Mouse (Mus musculus): ENCODE measurements around the gene Selenom. TPM values are rescaled to one million over a fixed set of nuclear protein-coding genes. Genes with fewer than 3 reads are reported as not detected.

Gene Selenom
- polyA plus RNA-seq, 1 experiment from 2014 or later, result 215 TPM

DNA sequence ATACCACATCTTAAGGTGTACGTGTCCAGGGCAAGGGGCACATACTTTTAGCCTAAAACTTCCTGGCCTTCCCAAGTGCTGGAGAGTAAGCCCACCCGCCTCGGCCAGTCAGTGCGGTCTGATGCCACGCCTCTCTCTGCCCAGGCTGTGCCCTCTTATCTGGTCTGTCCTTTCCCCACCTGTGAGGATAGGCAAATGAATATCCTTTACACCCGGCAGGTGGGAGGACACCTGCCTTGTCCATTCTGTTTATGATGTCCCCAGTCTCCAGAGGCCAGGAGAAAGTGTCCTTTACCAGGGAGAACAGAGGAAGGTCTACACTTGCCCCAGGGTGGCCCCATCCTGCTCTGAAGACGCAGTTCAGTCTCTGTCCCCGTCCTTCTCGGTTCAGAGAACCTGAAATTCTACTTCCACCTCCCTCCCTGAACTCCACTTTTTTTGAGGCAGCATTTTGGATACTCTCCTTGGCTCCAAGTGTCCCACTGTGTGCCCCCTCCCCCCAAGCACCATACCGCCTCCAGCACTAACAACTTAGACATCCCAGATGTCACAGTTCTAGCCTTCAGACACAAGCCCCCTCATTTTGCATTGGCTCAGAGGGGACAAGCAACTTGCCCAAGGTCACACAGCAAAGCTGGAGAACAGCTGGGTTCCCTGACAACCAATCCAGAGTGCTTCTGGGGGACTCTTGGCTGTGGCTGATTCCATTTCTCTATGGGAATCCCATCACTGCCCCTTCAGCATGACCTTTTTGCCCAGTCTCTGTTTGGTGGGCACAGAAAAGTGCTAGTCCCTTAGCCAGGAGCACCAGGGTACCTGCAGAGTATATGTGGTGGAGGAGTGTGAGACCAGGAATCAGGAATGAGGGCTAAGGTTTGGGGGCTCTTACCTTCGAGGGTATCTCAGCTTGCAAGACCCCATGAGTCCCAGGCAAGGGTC, 10.5 kb upstream of the Selenom start:
- no peaks in the 10 kb centered on the region for H3K4me1 ChIP-seq (ENCODE audit: control insufficient read depth, insufficient read depth, low read length)
- ATAC-seq (ENCODE audit: low read depth) (0 out of 2 replicates have a peak, but pooled peaks have one; percentile 19), DNase-seq (ENCODE audit: low spot score) (no peak)
- WGBS, result 55% methylated on average over 11 of the region's 11 CpGs
- H3K4me2 ChIP-seq (ENCODE audit: low read depth, low read length), result no peak overlapping the region
- H3K36me3 ChIP-seq (ENCODE audit: control insufficient read depth, insufficient read depth, low read length), result no peaks in the 10 kb centered on the region
- no peaks in the 10 kb centered on the region for H3K9me3 ChIP-seq (ENCODE audit: control insufficient read depth, low read length)
- no peaks in the 10 kb centered on the region for H3K27me3 ChIP-seq (replicated peaks; ENCODE audit: control insufficient read depth, insufficient read depth, low read length)
- 0 out of 2 replicates have a peak overlapping the region, but pooled peaks have one; percentile 11 for H3K9ac ChIP-seq (ENCODE audit: low read depth, low read length)
- H3K4me3 ChIP-seq (ENCODE audit: low read depth, low read length), result no peak overlapping the region
- no peak overlapping the region for H3K27ac ChIP-seq (replicated peaks; ENCODE audit: low read depth, low read length)

DNA sequence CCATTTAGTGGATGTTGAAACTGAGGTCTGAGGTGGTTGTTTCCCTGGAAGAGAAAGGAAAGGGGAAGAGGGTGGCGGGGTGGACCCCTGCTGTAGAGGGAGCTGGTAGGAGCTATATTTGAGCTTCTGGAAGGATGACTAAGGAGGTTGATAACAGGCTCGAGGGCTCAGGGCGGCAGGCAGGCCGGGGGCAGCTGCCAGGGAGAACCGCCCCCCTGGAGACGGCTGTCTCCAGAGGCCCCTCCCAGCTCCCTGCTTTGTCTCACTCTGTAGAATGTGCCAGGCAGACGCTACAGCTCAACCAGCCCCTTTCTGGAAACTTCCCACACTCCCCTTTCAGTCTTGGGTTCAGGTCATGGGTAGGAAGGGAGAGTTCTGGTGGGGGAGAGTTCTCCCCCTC, 6.3 kb upstream of the Selenom start:
- no peak overlapping the region for H3K27ac ChIP-seq (replicated peaks; ENCODE audit: low read depth, low read length)
- H3K4me2 ChIP-seq (ENCODE audit: low read depth, low read length), result no peak overlapping the region
- DNase-seq (ENCODE audit: low spot score), result no peak
- no peaks in the 10 kb centered on the region for H3K27me3 ChIP-seq (replicated peaks; ENCODE audit: control insufficient read depth, insufficient read depth, low read length)
- H3K9me3 ChIP-seq (ENCODE audit: control insufficient read depth, low read length), result no peaks in the 10 kb centered on the region
- no peak overlapping the region for H3K9ac ChIP-seq (ENCODE audit: low read depth, low read length)
- no peak overlapping the region for H3K4me3 ChIP-seq (ENCODE audit: low read depth, low read length)
- no peaks in the 10 kb centered on the region for H3K36me3 ChIP-seq (ENCODE audit: control insufficient read depth, insufficient read depth, low read length)
- H3K4me1 ChIP-seq (ENCODE audit: control insufficient read depth, insufficient read depth, low read length), result no peaks in the 10 kb centered on the region
- 49% methylated on average over 7 of the region's 7 CpGs for WGBS
- no peak; the same call in 1 of the 2 replicates for ATAC-seq (ENCODE audit: low read depth)

DNA sequence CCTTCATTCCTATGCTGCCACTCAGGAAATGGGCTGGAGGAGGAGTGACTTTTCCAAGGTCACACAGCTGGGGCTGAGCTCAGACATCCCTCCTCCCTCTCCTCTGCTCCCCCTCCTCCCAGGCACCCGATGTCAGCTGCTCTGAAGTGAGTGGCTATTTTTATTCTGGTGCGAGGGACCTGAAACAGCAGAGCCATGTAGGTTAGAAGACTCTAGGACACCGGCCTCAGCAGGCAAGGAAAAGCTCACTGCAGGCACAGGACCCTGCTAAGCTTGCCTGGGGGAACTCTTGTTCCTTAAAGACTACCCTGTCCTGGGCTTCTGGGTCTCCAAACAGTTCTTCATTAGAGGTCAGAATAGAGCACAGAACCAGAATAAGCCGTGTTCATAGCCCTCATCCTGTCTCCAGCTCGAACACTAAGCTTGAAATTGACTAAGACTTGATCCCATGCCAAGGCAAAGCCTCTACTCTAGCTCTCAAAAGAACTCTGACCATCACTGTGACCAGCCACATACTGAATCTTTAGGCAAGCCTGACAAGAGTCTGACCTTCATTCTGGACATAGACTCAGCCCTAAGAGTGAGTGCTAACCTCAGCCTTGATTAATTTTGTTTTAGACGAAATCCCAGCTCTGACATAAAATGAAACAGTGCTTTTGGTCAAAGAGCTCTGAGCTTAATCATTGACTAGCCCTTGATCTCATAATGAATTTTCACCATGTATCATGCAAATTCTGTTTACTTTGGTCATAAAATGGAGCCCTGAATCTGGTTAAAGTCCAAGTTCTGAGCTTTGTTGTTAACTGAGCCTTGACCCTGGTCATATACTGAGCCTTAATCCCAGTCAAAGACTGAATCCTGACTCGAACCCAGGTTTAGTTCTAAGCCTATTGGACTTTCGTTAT, 5.1 kb upstream of the Selenom start:
- WGBS, result 57% methylated on average over 8 of the region's 8 CpGs

DNA sequence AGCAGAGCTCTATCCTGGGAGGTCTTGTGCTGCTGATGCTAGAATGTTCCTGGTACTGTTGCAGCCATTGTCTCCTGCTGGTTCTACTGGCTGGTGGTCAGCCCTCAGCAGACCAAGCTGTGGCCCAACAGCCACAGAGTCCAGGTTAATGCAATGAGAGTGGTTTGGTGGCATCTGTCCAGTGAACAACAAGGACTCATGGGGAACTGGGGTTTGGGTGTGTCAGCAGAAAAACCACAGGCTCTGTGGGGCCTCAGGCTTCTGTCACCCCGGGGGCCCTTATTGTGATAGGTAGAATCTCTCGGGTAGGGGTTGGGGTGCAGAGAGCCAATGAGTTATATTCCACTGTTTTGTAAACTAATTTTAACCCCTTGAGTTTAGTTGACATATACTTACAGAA, 4.2 kb upstream of the Selenom start:
- 72% methylated on average over 2 of the region's 2 CpGs for WGBS
- ATAC-seq (ENCODE audit: low read depth) (no peak), DNase-seq (ENCODE audit: low spot score) (no peak)
- H3K9ac ChIP-seq (ENCODE audit: low read depth, low read length), result no peak overlapping the region
- H3K27ac ChIP-seq (replicated peaks; ENCODE audit: low read depth, low read length), result no peak overlapping the region
- no peaks in the 10 kb centered on the region for H3K4me1 ChIP-seq (ENCODE audit: control insufficient read depth, insufficient read depth, low read length)
- no peaks in the 10 kb centered on the region for H3K9me3 ChIP-seq (ENCODE audit: control insufficient read depth, low read length)
- H3K27me3 ChIP-seq (replicated peaks; ENCODE audit: control insufficient read depth, insufficient read depth, low read length), result no peaks in the 10 kb centered on the region
- H3K4me3 ChIP-seq (ENCODE audit: low read depth, low read length), result no peak overlapping the region
- no peaks in the 10 kb centered on the region for H3K36me3 ChIP-seq (ENCODE audit: control insufficient read depth, insufficient read depth, low read length)
- no peak overlapping the region for H3K4me2 ChIP-seq (ENCODE audit: low read depth, low read length)

More for the DNA sequence above, 5.1 kb upstream of the Selenom start:
- no peak overlapping the region for H3K4me2 ChIP-seq (ENCODE audit: low read depth, low read length)
- H3K27ac ChIP-seq (replicated peaks; ENCODE audit: low read depth, low read length), result no peak overlapping the region
- DNase-seq (ENCODE audit: low spot score) (no peak), ATAC-seq (ENCODE audit: low read depth) (no peak)
- H3K9ac ChIP-seq (ENCODE audit: low read depth, low read length), result no peak overlapping the region
- no peak overlapping the region for H3K4me3 ChIP-seq (ENCODE audit: low read depth, low read length)
- H3K27me3 ChIP-seq (replicated peaks; ENCODE audit: control insufficient read depth, insufficient read depth, low read length), result no peaks in the 10 kb centered on the region
- no peaks in the 10 kb centered on the region for H3K9me3 ChIP-seq (ENCODE audit: control insufficient read depth, low read length)
- no peaks in the 10 kb centered on the region for H3K36me3 ChIP-seq (ENCODE audit: control insufficient read depth, insufficient read depth, low read length)
- no peaks in the 10 kb centered on the region for H3K4me1 ChIP-seq (ENCODE audit: control insufficient read depth, insufficient read depth, low read length)

DNA sequence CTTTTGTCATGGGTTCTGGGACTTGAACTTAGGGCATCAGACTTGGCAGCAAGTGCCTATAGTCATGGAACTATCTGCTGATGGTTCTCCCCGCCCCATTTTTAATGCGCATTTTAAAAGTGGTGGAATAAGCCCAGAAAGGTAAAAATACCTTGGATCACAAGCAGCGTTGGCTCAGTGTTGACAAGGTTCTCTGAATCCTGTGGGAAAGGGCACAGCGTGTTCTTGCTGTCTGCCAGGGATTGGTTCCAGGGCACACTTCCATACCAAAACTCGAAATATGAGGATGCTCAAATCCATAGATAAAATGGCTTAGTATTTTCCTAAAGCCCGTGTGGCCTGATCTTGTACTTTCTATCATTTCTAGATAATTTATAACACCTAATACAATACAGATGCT, 1.2 kb upstream of the Selenom start:
- no peak for DNase-seq (ENCODE audit: low spot score)
- H3K4me1 ChIP-seq (ENCODE audit: control insufficient read depth, insufficient read depth, low read length), result peaks cover 17% of the 10 kb centered on the region
- ATAC-seq (ENCODE audit: low read depth), result no peak
- no peak overlapping the region for H3K27ac ChIP-seq (replicated peaks; ENCODE audit: low read depth, low read length)
- H3K4me2 ChIP-seq (ENCODE audit: low read depth, low read length), result no peak overlapping the region
- H3K27me3 ChIP-seq (replicated peaks; ENCODE audit: control insufficient read depth, insufficient read depth, low read length), result peaks cover 12% of the 10 kb centered on the region; the same call in 1 of the 2 replicates
- no peaks in the 10 kb centered on the region for H3K36me3 ChIP-seq (ENCODE audit: control insufficient read depth, insufficient read depth, low read length)
- 84% methylated on average over 6 of the region's 6 CpGs for WGBS
- no peaks in the 10 kb centered on the region for H3K9me3 ChIP-seq (ENCODE audit: control insufficient read depth, low read length)
- no peak overlapping the region for H3K9ac ChIP-seq (ENCODE audit: low read depth, low read length)
- no peak overlapping the region for H3K4me3 ChIP-seq (ENCODE audit: low read depth, low read length)

DNA sequence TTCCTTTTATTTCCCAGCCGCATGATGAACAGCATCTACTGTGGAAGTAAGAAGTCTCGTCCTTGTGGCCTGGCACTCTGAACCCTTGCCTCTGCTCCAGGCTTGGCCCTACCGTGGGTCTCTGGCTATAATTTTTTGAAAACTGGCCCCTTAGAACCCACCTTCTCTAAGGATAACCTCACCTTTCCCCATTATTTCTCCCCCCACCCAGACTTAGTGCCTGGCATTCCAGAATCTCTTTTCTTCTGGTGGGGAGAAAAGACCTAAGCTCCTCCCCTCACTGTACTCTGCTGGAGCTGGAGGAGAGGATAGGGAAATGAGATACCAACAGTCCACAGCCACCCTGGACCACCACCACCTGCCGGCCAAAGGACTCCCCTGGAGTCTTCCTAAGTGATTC, 732 bp downstream of the Selenom start:
- peaks cover 17% of the 10 kb centered on the region for H3K4me1 ChIP-seq (ENCODE audit: control insufficient read depth, insufficient read depth, low read length)
- no peak for DNase-seq (ENCODE audit: low spot score)
- peak overlapping the region; percentile 84 for H3K4me2 ChIP-seq (ENCODE audit: low read depth, low read length)
- H3K9ac ChIP-seq (ENCODE audit: low read depth, low read length), result peak overlapping the region; percentile 73
- H3K36me3 ChIP-seq (ENCODE audit: control insufficient read depth, insufficient read depth, low read length), result peaks cover 14% of the 10 kb centered on the region; the same call in 1 of the 2 replicates
- peaks cover 12% of the 10 kb centered on the region; the same call in 1 of the 2 replicates for H3K27me3 ChIP-seq (replicated peaks; ENCODE audit: control insufficient read depth, insufficient read depth, low read length)
- H3K9me3 ChIP-seq (ENCODE audit: control insufficient read depth, low read length), result no peaks in the 10 kb centered on the region
- WGBS, result 8% methylated on average over 4 of the region's 4 CpGs
- peak overlapping the region; percentile 53 for H3K4me3 ChIP-seq (ENCODE audit: low read depth, low read length)
- ATAC-seq (ENCODE audit: low read depth), result no peak
- H3K27ac ChIP-seq (replicated peaks; ENCODE audit: low read depth, low read length), result peak overlapping the region; percentile 54; the same call in 1 of the 2 replicates

DNA sequence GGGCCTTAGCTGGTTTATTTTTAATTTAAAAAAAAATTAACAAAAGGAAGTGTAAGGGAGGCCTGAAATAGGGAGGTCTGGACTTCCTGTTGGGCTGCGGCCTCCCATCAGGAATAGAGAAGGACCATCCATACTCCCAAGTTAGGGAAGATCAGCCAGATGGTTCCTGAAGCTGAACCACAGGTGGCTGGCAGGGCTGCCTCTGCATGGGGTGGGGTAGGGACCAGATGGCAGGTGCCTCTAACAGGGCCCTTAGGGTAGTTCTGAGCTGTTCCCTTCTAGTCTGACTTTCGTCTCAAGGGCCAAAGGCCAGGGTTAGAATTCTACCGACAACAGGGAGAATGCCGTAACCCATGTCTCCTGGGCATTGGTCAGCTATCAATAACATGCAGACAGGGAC, 1.2 kb downstream of the Selenom start:
- Histone ChIP-seq H3K4me2 (ENCODE audit: low read depth, low read length) (peak overlapping the region; percentile 84), H3K27ac (replicated peaks; ENCODE audit: low read depth, low read length) (no peak overlapping the region), H3K36me3 (ENCODE audit: control insufficient read depth, insufficient read depth, low read length) (peaks cover 18% of the 10 kb centered on the region; the same call in 1 of the 2 replicates), H3K9me3 (ENCODE audit: control insufficient read depth, low read length) (no peaks in the 10 kb centered on the region), H3K4me1 (ENCODE audit: control insufficient read depth, insufficient read depth, low read length) (peaks cover 17% of the 10 kb centered on the region), H3K27me3 (replicated peaks; ENCODE audit: control insufficient read depth, insufficient read depth, low read length) (peaks cover 12% of the 10 kb centered on the region; the same call in 1 of the 2 replicates), H3K9ac (ENCODE audit: low read depth, low read length) (peak overlapping the region; percentile 73; the same call in 1 of the 2 replicates), H3K4me3 (ENCODE audit: low read depth, low read length) (peak overlapping the region; percentile 53)
- ATAC-seq (ENCODE audit: low read depth), result no peak
- DNase-seq (ENCODE audit: low spot score), result no peak
- WGBS, result 91% methylated on average over 4 of the region's 4 CpGs

DNA sequence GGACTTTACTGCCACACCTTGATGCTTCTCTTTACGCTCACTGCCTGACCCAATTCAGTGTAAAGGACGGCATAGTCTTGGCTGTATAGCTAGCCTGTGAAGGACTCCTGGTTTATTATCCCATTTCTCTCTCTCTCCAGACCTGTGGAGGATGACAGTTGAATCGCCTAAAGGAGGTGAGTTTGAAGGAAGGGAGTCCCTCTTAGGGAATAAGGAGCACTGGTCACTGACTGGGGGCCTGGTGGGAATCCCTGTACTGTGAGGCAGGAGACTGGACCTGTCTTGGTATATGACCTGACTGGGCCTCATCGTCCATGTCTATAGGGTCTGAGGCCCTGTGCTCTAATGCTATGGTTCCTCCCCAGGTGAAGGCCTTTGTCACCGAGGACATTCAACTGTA, 1.6 kb downstream of the Selenom start:
- Histone ChIP-seq H3K4me1 (ENCODE audit: control insufficient read depth, insufficient read depth, low read length) (peaks cover 17% of the 10 kb centered on the region), H3K9me3 (ENCODE audit: control insufficient read depth, low read length) (no peaks in the 10 kb centered on the region), H3K9ac (ENCODE audit: low read depth, low read length) (peak overlapping the region; percentile 21; the same call in 1 of the 2 replicates), H3K36me3 (ENCODE audit: control insufficient read depth, insufficient read depth, low read length) (peaks cover 23% of the 10 kb centered on the region; the same call in 1 of the 2 replicates), H3K4me2 (ENCODE audit: low read depth, low read length) (peak overlapping the region; percentile 84), H3K27ac (replicated peaks; ENCODE audit: low read depth, low read length) (no peak overlapping the region), H3K4me3 (ENCODE audit: low read depth, low read length) (peak overlapping the region; percentile 53; the same call in 1 of the 2 replicates), H3K27me3 (replicated peaks; ENCODE audit: control insufficient read depth, insufficient read depth, low read length) (peaks cover 12% of the 10 kb centered on the region; the same call in 1 of the 2 replicates)
- DNase-seq (ENCODE audit: low spot score), result no peak
- 78% methylated on average over 5 of the region's 5 CpGs for WGBS
- ATAC-seq (ENCODE audit: low read depth), result no peak

Data from embryonic facial prominence, embryonic 14.5 days (tissue).